Mouse (Mus musculus): Measurements from ENCODE around the gene Farp1.

GRCm38 (mm10) chr14:121184351-121184750, 149.4 kb downstream of the Farp1 start:
- no peak for TF ChIP-seq CTCF (IDR thresholded peaks at IDR 0.05; ENCODE audit: low read depth, low read length)
- no peak for TF ChIP-seq POLR2A (IDR thresholded peaks at IDR 0.05; ENCODE audit: extremely low read depth, insufficient read depth, low read length)
